Mouse (Mus musculus): Measurements from ENCODE around the gene Fbxo31.

Fbxo31 gene

DNA sequence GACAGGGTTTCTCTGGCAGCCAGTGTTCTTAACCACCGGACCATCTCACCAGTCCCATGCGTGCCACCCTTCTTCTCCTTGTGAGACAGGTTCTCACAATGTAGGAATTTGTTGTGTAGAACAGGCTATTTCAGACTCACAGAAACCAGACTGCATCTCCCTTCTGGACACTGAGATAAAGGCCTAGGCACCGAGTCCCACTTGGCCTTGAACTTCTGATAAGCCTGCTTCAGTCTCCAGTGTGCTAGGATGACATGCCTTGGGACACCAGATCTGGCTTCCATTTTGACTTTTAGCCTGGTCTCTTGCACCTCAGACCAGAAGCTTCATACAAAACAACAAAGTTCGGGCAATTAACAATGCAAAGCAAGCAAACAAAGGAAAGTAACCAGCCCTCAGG is 10.1 kb upstream of the Fbxo31 start:
- no peak for DNase-seq

DNA sequence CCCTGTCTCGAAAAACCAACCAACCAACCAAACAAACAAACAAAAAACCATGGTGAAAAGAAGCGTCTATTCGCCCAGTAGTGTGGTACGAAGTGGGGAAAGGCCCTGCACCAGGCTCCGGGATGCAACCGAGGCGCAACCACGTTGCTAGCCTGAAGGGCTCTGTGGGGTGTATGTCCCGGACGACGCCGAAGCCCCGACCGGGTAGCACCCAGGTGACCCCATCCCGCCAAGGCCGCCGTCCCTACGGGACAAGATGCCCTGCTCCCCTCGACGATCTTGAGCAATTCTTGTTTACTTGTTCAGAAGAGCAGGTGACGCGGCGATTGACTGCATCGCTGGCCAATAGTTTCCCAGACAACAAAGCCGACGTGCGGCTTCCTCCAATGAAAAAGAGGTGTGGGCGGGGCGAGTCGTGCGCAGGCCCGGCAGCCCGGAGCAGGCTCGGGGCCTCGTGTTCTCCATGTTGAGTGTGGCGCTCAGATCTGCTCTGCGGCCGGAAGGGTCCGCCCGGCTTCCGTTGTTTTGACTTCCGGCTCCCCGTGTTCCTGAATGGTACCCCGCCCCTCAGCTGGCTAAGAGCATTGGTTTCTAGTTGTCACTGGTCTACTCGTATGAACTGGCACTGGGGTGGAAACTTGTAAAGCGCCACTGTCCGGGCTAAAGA is 6.7 kb upstream of the Fbxo31 start:
- DNase-seq, result peak; percentile 100

DNA sequence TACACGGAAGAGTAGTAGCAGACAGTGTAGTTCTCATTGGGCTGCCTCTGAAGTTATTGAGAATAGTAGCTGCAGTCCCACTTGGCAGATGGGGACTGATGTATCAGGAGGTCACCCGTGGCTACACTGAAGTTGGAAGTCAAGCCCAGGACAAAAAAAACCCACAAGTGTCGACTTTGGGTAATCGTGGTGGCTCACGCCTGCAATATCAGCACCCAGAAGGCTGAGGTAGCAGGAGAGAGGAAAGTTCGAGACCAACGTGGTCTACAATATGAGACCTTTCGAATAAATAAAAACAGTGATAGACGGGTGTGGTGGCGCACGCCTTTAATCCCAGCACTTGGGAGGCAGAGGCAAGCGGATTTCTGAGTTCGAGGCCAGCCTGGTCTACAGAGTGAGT is 6.1 kb upstream of the Fbxo31 start:
- no peak for DNase-seq

DNA sequence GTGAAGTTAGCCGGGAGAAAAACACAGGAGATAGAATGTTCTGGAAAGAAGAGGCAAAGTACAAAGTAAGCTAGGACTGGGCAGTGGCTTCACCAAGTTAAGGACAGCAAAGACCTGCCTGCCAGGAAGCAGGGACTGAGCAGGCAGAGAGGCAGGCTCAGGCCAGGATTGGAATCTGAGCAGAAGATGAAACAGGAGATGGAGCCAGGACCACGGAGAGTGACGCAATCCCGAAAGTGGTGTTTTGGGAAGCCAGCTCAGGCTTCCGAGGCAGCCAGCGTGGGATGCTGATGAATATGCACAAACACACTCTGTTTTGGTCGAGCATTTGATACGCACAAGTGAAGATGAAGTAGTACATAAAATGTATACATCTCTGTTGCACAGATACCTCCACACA is 5.0 kb upstream of the Fbxo31 start:
- DNase-seq, result no peak

DNA sequence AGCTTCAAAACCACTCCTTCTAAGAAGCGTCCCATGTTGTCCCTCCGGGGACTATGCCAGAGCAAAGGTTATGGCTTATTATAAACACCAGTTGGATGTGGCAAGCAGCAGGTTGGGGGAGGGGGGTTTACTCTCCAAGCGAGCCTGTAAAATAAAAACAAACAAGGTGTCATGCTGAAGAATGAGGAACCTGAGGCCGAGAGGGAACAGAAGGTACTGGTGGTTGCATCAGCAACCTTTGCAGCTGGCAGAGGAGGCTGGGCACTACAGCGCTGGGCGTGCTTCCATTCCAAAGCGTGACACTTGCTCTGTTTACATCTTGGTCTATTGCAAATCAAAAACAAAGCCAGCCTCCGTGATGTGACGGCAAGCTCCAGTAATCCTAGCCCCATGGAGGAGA is 1.9 kb upstream of the Fbxo31 start:
- no peak for DNase-seq

DNA sequence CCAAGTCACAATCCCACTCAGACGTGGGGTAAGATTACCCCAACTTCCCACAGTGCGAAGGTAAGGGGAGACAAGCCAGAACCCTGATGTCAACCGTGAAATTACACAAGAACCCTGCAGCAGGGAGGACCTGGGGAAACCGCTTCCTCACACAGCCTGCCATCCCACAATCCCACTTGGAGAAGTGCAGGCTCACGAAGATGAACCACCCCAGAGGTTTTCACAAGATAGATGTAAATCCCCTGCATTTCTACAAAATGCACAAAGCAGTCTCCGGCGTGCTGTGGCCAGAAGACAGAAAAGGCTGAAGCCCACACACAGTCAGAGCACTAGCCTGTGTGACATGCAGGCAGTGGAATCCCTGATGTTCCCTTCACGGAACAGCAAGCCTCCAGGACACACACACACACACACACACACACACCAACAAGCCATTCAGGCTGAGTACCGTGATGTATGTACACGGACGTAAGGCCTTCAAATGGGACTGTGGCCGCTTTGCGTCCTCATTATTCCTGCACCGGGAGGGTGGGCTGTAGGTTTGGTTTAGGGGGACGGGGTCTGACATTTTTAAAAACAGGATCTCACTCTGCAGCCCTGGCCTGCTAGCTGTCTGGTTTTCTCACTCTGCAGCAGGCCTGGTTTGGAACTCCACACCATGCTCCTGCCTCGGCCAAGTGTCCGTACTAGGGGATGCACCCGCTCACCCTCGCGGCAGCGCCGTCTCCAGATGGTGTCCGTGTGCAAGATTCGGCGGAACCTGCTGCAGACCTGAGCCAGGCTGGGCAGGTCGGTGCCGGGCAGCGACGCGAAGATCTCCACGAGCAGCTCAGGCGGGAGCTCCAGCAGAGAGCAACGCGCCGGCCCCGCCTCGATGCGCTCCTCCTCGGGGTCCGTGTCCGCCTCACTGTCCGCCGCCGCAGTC is 593 bp downstream of the Fbxo31 start:
- no peak for DNase-seq

DNA sequence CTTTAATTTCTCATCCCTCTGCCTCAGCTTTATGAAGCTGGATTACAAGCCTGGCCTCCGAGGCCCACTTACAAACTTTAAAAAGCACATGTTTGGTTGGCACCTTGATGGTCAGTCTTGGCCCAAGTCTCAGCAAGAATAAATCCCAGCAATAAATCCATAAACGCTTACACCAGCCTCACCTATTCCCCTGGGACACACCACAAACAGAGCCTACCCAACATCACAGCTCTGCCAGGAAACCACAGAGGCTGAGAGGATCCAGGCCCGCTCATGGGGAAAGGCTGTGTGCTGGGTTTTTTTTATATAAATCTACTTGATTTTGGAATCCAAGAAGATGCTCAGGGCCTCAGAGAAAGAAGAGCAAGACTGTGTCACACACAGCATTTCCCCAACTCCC is 2.9 kb downstream of the Fbxo31 start:
- DNase-seq, result no peak

DNA sequence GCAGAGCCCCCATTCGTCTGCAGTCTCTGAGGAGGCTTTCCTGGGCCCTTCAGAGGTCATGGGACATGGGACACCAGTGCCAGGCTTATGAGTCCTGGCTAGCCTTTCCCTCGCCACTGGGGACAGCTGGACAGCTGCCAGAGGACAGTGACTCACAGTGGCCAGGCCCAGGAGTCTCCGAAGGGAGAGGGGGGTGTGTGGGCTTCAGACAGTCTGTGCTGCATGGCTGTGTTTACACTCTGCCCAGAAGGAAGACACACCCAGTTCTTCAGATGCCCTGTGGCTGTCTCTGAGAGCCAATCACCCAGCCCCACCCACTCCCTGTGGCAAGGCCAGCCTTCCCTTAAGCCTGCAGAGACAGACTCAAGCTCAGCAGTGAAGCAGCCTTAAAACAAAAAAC is 5.3 kb downstream of the Fbxo31 start:
- peak; percentile 70 to 73 for DNase-seq

DNA sequence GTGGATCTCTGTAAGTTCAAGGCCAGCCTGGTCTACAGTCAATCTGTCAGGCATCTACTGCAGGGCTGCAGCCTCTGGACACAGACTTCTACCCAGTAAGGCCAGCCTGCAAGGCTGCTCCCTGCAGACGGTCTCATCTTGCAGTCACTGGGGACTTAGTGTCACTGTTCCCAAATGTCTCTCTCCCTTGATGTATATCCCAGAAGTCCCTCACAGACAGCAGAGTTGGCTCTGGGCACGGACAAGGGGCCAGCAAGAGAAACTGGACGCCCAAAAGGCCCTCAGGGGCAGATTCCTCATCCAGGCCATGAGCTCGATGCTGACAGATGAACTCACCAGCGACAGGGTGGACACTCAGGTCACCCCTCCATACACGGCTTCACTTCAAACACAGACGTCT is 6.5 kb downstream of the Fbxo31 start:
- no peak for DNase-seq

DNA sequence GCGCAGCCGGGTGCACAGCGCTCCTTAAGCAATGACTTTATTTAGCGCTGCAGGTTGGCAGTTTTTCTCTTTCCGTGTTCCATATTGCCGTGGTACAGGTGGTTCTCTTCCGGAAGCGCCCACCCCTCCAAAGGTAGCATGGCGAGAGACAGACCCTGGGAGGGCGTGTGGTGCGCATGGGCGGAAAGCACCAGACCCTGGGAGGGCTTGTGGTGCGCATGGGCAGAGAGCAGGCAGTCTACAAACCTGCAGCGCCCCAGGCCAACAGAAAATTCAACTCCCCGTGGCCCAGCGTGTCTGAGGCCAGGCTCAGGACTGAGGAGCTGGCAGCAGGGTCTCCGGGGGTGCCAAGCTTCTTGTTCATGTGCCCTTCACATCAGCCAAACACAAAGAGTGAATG is 7.8 kb downstream of the Fbxo31 start:
- DNase-seq, result no peak

DNA sequence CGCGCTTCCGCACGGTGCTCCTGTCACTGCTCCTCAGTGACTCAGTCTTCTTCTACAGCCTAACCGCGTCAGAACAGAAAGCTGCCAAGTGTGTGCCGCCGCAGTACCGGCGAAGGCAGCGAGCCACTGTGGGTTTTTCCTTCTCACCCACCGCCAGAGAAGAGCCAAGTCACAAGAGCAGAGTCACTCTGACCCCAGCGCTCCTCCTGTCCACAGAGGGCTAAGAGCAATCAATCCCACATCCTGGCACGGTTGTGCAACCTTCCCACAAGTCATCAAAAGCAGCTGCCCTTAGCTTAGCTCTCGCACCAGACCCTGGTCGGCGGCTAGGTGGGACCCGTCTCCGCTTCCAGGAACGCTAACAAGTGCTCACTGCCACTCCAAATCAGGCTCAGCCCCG is 8.3 kb downstream of the Fbxo31 start:
- DNase-seq, result no peak

DNA sequence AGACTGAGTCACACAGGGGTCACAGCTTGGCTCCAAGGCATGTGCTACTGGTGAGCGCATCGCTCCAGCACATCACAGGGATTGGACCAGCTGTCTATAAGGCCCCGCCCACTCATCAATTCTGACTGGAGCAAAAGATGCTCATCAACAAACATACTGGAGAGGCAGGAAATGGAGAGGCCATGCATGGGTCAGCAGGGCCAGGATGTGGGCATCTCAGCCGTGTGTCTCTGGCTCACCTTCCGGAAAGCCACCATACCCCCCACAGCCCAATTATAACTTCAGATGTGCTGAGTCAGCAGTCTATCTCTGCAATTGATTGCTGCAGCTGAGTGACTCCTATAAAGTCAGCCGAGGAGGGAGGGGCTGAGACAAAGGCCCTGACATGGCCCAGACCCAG is 10.3 kb downstream of the Fbxo31 start:
- DNase-seq, result no peak

DNA sequence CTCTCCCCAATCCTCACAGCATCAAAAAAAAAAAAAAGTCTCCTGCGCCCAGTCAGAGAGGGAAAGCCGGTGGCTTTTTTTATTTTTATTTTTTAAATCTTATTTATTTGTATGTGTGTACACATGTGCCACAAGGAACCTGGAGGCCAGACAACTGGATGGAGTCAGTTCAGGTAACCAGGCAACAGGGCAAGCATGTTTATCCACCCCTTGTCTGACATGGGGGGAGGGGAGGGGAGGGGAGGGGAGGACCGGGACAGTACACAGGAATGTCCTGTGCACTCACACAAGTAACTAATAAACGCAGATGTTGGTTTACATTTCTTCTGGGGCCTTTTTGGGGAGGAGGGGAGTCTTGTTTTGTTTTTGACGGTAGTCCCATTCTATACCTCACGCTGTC is 14.9 kb downstream of the Fbxo31 start:
- DNase-seq, result no peak

DNA sequence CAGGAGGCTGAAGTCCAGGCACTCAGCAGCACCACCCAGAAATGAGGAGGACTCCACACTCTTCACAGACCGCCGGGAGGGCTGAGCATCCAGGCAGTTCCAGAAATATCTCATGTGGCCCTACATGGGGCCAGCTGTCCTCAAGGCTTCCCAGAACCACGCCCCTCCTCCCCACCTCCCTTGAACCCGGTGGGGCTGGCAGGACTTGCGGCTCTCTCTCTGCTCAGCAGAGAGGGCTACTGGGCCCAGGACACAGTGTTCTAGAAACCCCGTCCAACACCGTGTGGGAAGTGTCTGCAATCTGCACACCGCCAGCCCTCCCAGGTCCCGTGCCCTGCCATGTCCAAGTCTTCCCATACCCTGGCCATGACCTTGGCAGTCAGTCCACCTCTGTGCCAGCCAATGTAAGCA is 15.7 kb downstream of the Fbxo31 start:
- peak; percentile 74 to 77 for DNase-seq

DNA sequence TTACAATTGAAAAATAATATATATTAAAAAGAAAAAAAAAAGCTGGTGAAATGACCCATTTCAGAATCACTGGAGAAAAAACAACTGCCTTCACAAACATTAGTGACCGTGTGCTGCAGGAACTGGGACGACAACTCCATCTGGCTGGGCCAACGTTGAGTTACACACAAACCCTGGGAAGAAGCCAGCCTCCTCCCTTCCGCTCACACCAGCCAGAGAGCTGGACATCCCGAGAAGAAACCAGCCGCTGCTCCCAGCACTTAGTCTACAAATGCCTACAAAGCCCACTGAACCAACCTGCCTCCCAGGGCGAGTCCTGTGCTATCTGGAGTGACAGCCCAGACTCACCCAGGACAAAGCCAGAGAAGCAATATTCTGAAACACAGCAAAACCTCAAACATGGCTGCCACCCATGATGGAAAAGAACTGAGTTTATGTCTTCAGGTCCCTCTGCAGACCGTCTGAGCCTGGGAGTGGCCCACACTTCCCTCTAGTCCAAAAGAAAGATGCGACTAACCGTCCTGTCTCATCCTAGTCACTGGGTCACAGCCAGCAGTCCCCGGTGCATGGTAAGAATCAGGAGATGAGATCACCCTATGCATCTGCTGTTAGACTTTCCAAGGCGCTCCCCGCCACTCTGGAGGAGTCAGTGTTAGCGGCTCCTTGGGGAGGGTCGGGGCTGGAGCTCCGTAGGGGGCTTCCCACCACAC is 16.8 kb downstream of the Fbxo31 start:
- DNase-seq, result peak; percentile 63 to 64

DNA sequence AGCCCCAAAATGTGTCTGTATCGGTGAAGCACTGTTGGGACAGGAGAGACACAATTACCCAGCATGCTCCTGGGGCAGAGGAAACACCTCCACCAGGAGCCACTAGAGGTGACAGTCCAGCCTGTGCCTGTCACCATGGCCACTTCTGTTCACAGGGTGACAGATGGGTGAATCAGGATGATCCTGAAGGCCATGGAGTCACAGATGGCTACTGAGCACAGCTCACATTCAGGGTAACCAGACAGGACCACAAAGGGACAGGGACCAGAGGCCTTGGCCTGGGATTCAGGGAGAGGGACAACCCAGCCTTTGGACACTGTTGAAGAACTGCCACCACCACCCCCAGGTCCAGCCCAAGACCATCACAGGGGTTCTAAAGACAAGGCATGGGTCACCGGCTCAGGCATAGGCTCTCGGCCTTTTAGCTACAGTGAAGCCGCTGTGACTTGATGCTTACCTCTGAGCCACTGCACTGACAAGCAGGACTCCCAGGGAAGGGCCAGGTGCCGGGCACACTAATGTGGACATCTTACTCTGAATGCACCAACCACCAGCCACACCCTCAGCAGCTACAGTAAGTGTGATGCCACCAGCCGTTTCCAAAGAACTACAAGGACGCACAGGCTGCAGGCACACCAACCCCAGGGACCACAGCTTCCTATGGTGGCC is 18.0 kb downstream of the Fbxo31 start:
- DNase-seq, result no peak

DNA sequence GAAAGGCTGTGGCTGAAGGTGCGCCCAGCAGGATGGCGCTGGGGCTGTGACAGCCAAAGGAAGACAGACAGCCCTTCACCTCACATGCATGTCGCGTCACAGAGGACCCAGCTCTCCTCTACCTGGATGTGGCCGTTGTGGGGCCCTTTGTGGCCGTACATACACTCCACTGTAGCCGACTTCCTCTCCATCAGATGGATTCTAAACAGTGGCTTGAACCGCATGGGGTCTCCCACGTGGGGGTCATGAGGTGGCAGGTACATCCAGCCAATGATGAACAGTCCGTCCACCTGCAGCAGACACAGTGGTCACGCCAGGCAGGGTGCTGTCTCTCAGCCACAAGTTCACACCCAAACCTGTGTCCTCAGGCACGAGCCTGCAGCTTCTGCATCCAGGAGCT is 18.8 kb downstream of the Fbxo31 start:
- no peak for DNase-seq

DNA sequence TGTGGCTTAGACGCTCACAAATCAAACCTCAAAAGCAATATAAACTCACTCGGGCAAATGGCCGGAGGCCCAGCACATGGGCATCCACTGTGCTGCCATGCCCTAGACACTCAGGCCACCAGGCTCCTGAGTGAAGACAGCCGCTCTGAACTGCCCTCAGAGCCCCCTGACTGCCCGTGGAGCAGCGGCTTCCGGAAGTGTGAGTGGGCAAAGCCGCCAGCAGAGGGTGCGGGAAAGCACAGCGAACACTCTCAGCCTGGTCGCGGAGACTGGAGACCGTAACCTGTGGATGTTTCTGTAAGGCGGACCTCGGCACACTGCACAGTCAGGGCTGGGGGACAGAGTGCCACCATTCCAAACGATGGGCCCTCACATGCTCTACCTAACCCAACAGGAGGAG is 20.1 kb downstream of the Fbxo31 start:
- peak in 1 of 2 experiments; percentile 1 for DNase-seq

DNA sequence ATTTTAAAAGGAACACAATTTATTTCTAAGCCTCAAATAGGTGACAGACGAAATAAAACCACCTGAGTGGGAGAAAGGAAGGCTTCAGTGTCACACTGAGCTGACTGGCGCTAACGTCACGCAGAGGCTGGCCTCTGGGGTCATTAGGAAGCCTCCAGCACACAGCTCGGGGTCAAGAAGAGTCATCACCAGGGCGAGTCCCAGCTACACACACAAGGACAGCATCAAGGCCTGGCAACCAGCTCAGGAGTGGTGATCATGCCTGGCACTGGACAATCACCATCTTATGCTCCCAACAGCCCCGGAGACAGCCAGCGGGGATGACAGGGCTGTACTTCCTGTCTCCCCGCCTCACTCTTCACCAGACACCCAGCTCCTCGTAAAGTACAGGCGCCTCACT is 20.9 kb downstream of the Fbxo31 start:
- DNase-seq, result peak in 1 of 2 experiments; percentile 1

DNA sequence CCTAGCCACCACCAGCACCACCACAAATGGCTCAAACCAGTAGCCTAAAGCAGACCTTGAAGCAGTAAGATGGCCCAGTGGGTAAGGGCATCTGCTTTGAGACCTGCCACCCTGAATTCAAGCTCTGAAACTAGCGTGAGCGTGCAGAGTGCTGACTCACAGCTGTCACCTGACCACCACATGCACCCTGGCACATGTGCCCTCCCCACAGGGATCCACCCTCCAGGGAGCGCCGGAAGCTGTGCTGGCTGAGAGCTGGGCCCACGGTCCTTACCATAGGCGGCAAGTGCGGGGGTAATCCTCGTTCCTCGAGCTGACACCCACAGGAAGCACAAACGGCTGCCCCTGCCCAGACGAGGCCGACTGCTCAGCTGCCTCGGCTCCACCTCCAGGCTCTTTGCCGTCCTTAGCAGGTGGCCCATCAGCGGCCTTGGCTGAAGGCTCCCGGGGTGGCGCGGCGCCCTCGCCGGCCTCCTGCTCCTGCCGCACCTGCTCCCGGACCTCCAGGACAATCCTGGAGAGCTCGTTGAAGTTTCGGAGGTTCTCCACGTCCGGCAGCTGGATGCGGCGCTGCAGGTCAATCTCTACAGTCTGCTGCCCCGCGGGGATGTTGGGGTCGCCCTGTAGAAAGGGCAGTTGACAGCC is 24.7 kb downstream of the Fbxo31 start:
- DNase-seq, result peak in 1 of 2 experiments; percentile 1

DNA sequence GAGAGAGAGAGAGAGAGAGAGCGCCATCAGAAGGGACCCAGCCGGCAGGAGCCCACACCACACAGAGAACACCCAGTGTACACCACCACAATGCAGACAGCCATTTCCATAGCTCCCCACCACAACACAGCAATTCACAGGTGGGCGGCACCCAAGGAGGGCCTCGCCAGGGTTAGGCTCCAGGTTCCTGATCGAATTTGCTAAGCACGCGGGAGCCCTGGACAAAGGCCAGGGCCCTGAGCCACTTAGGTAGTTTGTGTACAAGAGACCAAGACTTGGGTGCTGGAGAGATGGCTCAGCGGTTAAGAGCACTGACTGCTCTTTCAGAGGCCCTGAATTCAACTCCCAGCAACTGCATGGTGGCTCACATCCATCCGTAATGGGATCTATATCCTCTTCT is 26.1 kb downstream of the Fbxo31 start:
- no peak for DNase-seq

All from cerebellum, adult 18-20 months (tissue).